ENCODE assay signal across 8 mouse cellular contexts in the genomic region with DNA sequence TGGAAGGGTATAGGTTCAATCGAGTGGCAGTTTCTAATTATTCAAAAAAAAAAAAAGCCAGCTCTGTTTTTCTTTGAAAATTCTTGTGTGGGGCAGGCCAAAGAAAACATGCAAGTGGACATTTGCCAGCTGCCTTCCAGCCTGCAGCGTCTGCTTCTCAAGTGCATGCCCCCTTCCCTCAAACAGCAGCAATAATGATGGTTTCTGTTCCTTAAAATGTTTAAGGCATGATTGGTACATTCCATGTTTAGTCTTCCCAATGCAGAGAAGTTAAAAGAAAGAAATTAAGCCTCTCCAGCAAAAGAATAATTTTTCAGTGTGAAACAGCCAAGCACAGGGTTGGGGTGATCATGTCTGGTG. TPM values are rescaled to one million over a fixed set of nuclear protein-coding genes. Genes with fewer than 3 reads are reported as not detected.
DNase-seq lines count a peak whose midpoint lies in the region; ATAC-seq and TF ChIP-seq lines count a peak whose summit lies in the region.
"Had no signal": no experiment of that assay in that cellular context is flagged by ENCODE, and none has a peak within 500 bp of the region (broad histone marks: within the 10 kb centered on the region; RNA-seq: fewer than 3 reads in every experiment).

No protein-coding gene starts in this region.

- no peaks in the 10 kb centered on the region for H3K27me3 ChIP-seq in lung, embryonic 14.5 days (ENCODE audit: insufficient read depth, low read length)
- H3K27me3 ChIP-seq in intestine, embryonic 16.5 days (replicated peaks; ENCODE audit: control insufficient read depth, insufficient read depth, low read length) = no peaks in the 10 kb centered on the region
- no peaks in the 10 kb centered on the region for H3K27me3 ChIP-seq in stomach, embryonic 14.5 days (ENCODE audit: control insufficient read depth, insufficient read depth, low read length)
- H3K27me3 ChIP-seq: forebrain, embryonic 13.5 days had no signal

- WGBS in lung, embryonic 14.5 days = 16% methylated on average over 2 of the region's 2 CpGs
- WGBS in intestine, embryonic 16.5 days = 39% methylated on average over 2 of the region's 2 CpGs
- WGBS in stomach, embryonic 14.5 days = 21% methylated on average over 2 of the region's 2 CpGs

- no peak for TF ChIP-seq CTCF in lung, embryonic 14.5 days (IDR thresholded peaks at IDR 0.05; ENCODE audit: low read depth)
- no peak for TF ChIP-seq CTCF in embryonic fibroblast, embryonic 13.5 days (IDR thresholded peaks at IDR 0.05; ENCODE audit: borderline replicate concordance, insufficient read depth, low read length)

- H3K9ac ChIP-seq in lung, embryonic 14.5 days = no peak overlapping the region
- H3K9ac ChIP-seq in intestine, embryonic 16.5 days (ENCODE audit: low read depth, low read length) = no peak overlapping the region; the same call in 1 of the 2 replicates
- no peak overlapping the region for H3K9ac ChIP-seq in stomach, embryonic 14.5 days (replicated peaks; ENCODE audit: low read depth, low read length)
- H3K9ac ChIP-seq: forebrain, embryonic 13.5 days had no signal

- intact Hi-C loops in left cerebral cortex, postnatal 25 days (cut with DNase I) = no loop called here

- H3K4me3 ChIP-seq in lung, embryonic 14.5 days (ENCODE audit: low read depth, low read length) = no peak overlapping the region
- no peak overlapping the region for H3K4me3 ChIP-seq in embryonic fibroblast, embryonic 13.5 days (ENCODE audit: insufficient read depth, low read length)
- H3K4me3 ChIP-seq in intestine, embryonic 16.5 days (ENCODE audit: low read length) = no peak overlapping the region
- H3K4me3 ChIP-seq in stomach, embryonic 14.5 days (ENCODE audit: low read depth, low read length) = no peak overlapping the region
- H3K4me3 ChIP-seq: forebrain, embryonic 13.5 days had no signal

- peak overlapping the region; percentile 76 for H3K27ac ChIP-seq in lung, embryonic 14.5 days (ENCODE audit: low read depth)
- peak overlapping the region; percentile 95 for H3K27ac ChIP-seq in embryonic fibroblast, embryonic 13.5 days (ENCODE audit: insufficient read depth, low read length)
- peak overlapping the region; percentile 67 for H3K27ac ChIP-seq in intestine, embryonic 16.5 days (ENCODE audit: low read length)
- H3K27ac ChIP-seq in stomach, embryonic 14.5 days (ENCODE audit: low read length) = peak overlapping the region; percentile 45; the same call in 1 of the 2 replicates
- H3K27ac ChIP-seq: forebrain, embryonic 13.5 days had no signal

- ATAC-seq in lung, embryonic 14.5 days (ENCODE audit: insufficient read depth) = peak; percentile 10; the same call in 1 of the 2 replicates
- ATAC-seq in intestine, embryonic 16.5 days = no peak
- no peak for ATAC-seq in stomach, embryonic 14.5 days (ENCODE audit: insufficient number of reproducible peaks, insufficient read depth, low FRiP score, low read depth)
- ATAC-seq: forebrain, embryonic 13.5 days had no signal

- no peaks in the 10 kb centered on the region for H3K36me3 ChIP-seq in lung, embryonic 14.5 days (ENCODE audit: insufficient read depth)
- no peaks in the 10 kb centered on the region for H3K36me3 ChIP-seq in intestine, embryonic 16.5 days (ENCODE audit: control insufficient read depth, insufficient read depth, low read length)
- no peaks in the 10 kb centered on the region for H3K36me3 ChIP-seq in stomach, embryonic 14.5 days (ENCODE audit: control insufficient read depth, insufficient read depth, low read length)

- peaks cover 12% of the 10 kb centered on the region for H3K4me1 ChIP-seq in lung, embryonic 14.5 days (ENCODE audit: insufficient read depth)
- peaks cover 5% of the 10 kb centered on the region; the same call in 1 of the 2 replicates for H3K4me1 ChIP-seq in embryonic fibroblast, embryonic 13.5 days (ENCODE audit: control insufficient read depth, insufficient read depth, low read length)
- no peaks in the 10 kb centered on the region for H3K4me1 ChIP-seq in intestine, embryonic 16.5 days (ENCODE audit: control insufficient read depth, insufficient read depth, low read length)
- peaks cover 16% of the 10 kb centered on the region for H3K4me1 ChIP-seq in stomach, embryonic 14.5 days (ENCODE audit: control insufficient read depth, insufficient read depth, low read length)

- H3K4me2 ChIP-seq in lung, embryonic 14.5 days = peak overlapping the region; percentile 36; the same call in 1 of the 2 replicates
- H3K4me2 ChIP-seq in intestine, embryonic 16.5 days (ENCODE audit: low read depth, low read length) = no peak overlapping the region
- no peak overlapping the region for H3K4me2 ChIP-seq in stomach, embryonic 14.5 days (replicated peaks; ENCODE audit: low read depth, low read length)
- H3K4me2 ChIP-seq: forebrain, embryonic 13.5 days had no signal

- TF ChIP-seq POLR2A in embryonic fibroblast, embryonic 13.5 days (IDR thresholded peaks at IDR 0.05; ENCODE audit: low read depth, low read length) = no peak

- peak; percentile 88 for DNase-seq in lung, embryonic 14.5 days
- DNase-seq in lung, adult 18-20 months = no peak
- no peak for DNase-seq in left cerebral cortex, postnatal 25 days (ENCODE audit: low spot score in 2 of 2)
- no peak for DNase-seq in thymus, postnatal 10 days (ENCODE audit: low spot score in 2 of 2)

- no peaks in the 10 kb centered on the region for H3K9me3 ChIP-seq in lung, embryonic 14.5 days (ENCODE audit: low read depth, low read length)
- H3K9me3 ChIP-seq in intestine, embryonic 16.5 days (ENCODE audit: control insufficient read depth, low read length) = no peaks in the 10 kb centered on the region
- no peaks in the 10 kb centered on the region for H3K9me3 ChIP-seq in stomach, embryonic 14.5 days (ENCODE audit: control insufficient read depth, low read depth, low read length)
- H3K9me3 ChIP-seq: forebrain, embryonic 13.5 days had no signal

RNA-seq across cellular contexts. Expression of a gene that starts 26.9 kb away (rescaled TPM):
- 30.9 and 32.3 TPM in 2 replicates for polyA plus RNA-seq in lung, embryonic 14.5 days (2014; fragmentation: Nextera tagmentation; extraction: Ambion mirVana)
- polyA plus RNA-seq in embryonic fibroblast, embryonic 13.5 days (2011; ENCODE audit: insufficient read length, low read depth, missing spikeins) = 18.2 and 23.8 TPM in 2 replicates
- 3.1 and 5.0 TPM in 2 replicates for polyA plus RNA-seq in intestine, embryonic 16.5 days (2015; fragmentation: Nextera tagmentation; extraction: Ambion mirVana)
- 15.9 and 16.8 TPM in 2 replicates for polyA plus RNA-seq in stomach, embryonic 14.5 days (2014; fragmentation: Nextera tagmentation; extraction: Ambion mirVana)
- total RNA-seq in left cerebral cortex, postnatal 25 days (2021) = 10 to 100 TPM; 31.0 to 36.2 TPM

Comparison
In these comparisons a context has a peak if more than half of its experiments do, and no peak if none do; other contexts are left out.
1. H3K27ac ChIP-seq: peak in every context shown above with its lines; median percentile 95 in embryonic fibroblast, embryonic 13.5 days; 76 in lung, embryonic 14.5 days; 67 in intestine, embryonic 16.5 days; 45 in stomach, embryonic 14.5 days.